Mouse (Mus musculus) kidney, embryonic 16.5 days (tissue): ENCODE data around the gene Gm21964. TPM values are rescaled to one million over a fixed set of nuclear protein-coding genes. Genes with fewer than 3 reads are reported as not detected.
A peak's percentile ranks its signal among the peaks of the same experiment; 100 is the strongest.

Experiments used
- ATAC-seq: fragments of 200-750 bp; cut with Nextera tagmentation; 2 replicates; pipeline ENCODE4 v1.8.0; 2017; ENCODE audit warnings: moderate TSS enrichment; ENCODE audit not compliant: low FRiP score, low TSS enrichment
- H3K27ac ChIP-seq: fragments of 300-500 bp; sonication (generic); 2 replicates; pipeline ENCODE4 v1.5.1; 2014; ENCODE audit warnings: low read length
- H3K27me3 ChIP-seq: fragments of 300-500 bp; sonication (generic); 2 replicates; pipeline ENCODE4 v1.6.1; 2014; ENCODE audit warnings: low read length, control low read depth, mixed read lengths; ENCODE audit not compliant: insufficient read depth
- H3K36me3 ChIP-seq: fragments of 300-500 bp; sonication (generic); 2 replicates; pipeline ENCODE4 v1.6.1; 2014; ENCODE audit warnings: low read length, control low read depth, mixed read lengths; ENCODE audit not compliant: insufficient read depth
- H3K4me1 ChIP-seq: fragments of 300-500 bp; sonication (generic); 2 replicates; pipeline ENCODE4 v1.6.1; 2014; ENCODE audit warnings: low read length, control low read depth, mixed read lengths; ENCODE audit not compliant: insufficient read depth
- H3K4me2 ChIP-seq: fragments of 300-500 bp; sonication (generic); replicated peaks from 2 replicates; pipeline ENCODE4 v1.6.1; 2014; ENCODE audit warnings: low read depth, low read length
- H3K4me3 ChIP-seq: fragments of 300-500 bp; sonication (generic); 2 replicates; pipeline ENCODE4 v1.5.1; 2014; ENCODE audit warnings: mild to moderate bottlenecking, low read length
- H3K9ac ChIP-seq: fragments of 300-500 bp; sonication (generic); replicated peaks from 2 replicates; pipeline ENCODE4 v1.6.1; 2014; ENCODE audit warnings: low read length
- H3K9me3 ChIP-seq: fragments of 300-500 bp; sonication (generic); 2 replicates; pipeline ENCODE4 v1.6.1; 2016; ENCODE audit warnings: low read length, control low read depth
- WGBS: fragments of 180-500 bp; shearing (Covaris S2); extraction: QIAGEN DNeasy Blood & Tissue Kit; methylation state at CpG from one replicate; pipeline ENCODE4 v1.1.7; 2014; 5-methylcytosine and 5-hydroxymethylcytosine counted together
- polyA plus RNA-seq: library from polyadenylated mRNA; unstranded; fragments of >200 nt; fragmentation: Nextera tagmentation; extraction: Ambion mirVana; gene quantifications from 2 replicates; pipeline ENCODE4 v1.2.1, GENCODE M21; 2015

Gm21964 gene
- polyA plus RNA-seq, 1 experiment from 2014 or later, result not detected

GRCm38 (mm10) chr8:110140156-110140555 lies 39.1 kb downstream of the Gm21964 start:
- Histone ChIP-seq H3K27ac (no peak overlapping the region), H3K36me3 (no peaks in the 10 kb centered on the region), H3K27me3 (no peaks in the 10 kb centered on the region), H3K9me3 (no peaks in the 10 kb centered on the region), H3K4me1 (no peaks in the 10 kb centered on the region), H3K4me2 (no peak overlapping the region), H3K9ac (no peak overlapping the region), H3K4me3 (no peak overlapping the region)
- 69% methylated on average over 3 of the region's 3 CpGs for WGBS
- no peak for ATAC-seq

GRCm38 (mm10) chr8:110140770-110141169 lies 39.8 kb downstream of the Gm21964 start:
- WGBS, result 43% methylated on average over 4 of the region's 4 CpGs
- Histone ChIP-seq H3K4me2 (no peak overlapping the region), H3K27me3 (no peaks in the 10 kb centered on the region), H3K36me3 (no peaks in the 10 kb centered on the region), H3K27ac (no peak overlapping the region), H3K4me3 (no peak overlapping the region), H3K4me1 (no peaks in the 10 kb centered on the region), H3K9ac (no peak overlapping the region), H3K9me3 (no peaks in the 10 kb centered on the region)
- no peak for ATAC-seq

GRCm38 (mm10) chr8:110145538-110145937 lies 44.5 kb downstream of the Gm21964 start:
- H3K4me1 ChIP-seq, result no peaks in the 10 kb centered on the region
- no peaks in the 10 kb centered on the region for H3K36me3 ChIP-seq
- WGBS, result 2% methylated on average over 4 of the region's 4 CpGs
- 0 out of 2 replicates have a peak, but pooled peaks have one; percentile 49 for ATAC-seq
- H3K9ac ChIP-seq, result no peak overlapping the region
- no peak overlapping the region for H3K4me2 ChIP-seq
- H3K4me3 ChIP-seq, result no peak overlapping the region
- H3K9me3 ChIP-seq, result no peaks in the 10 kb centered on the region
- H3K27ac ChIP-seq, result no peak overlapping the region
- H3K27me3 ChIP-seq, result no peaks in the 10 kb centered on the region

- no peak overlapping the region for H3K4me2 ChIP-seq
- H3K4me1 ChIP-seq, result no peaks in the 10 kb centered on the region
- no peaks in the 10 kb centered on the region for H3K27me3 ChIP-seq
- no peaks in the 10 kb centered on the region for H3K9me3 ChIP-seq
- 69% methylated on average over 6 of the region's 6 CpGs for WGBS
- ATAC-seq, result no peak
- H3K36me3 ChIP-seq, result no peaks in the 10 kb centered on the region
- H3K4me3 ChIP-seq, result no peak overlapping the region
- no peak overlapping the region for H3K9ac ChIP-seq
- no peak overlapping the region for H3K27ac ChIP-seq
These were observed 51.9 kb downstream of the Gm21964 start for GRCm38 (mm10) chr8:110152951-110153350.

Other genes with a start within 250 kb of the Gm21964 start
- 2.6 and 2.7 TPM in 2 replicates for gene Phlpp2, start 232.7 kb upstream of the Gm21964 start, polyA plus RNA-seq
- 3.9 and 4.0 TPM in 2 replicates for gene Marveld3, start 139.0 kb upstream of the Gm21964 start, polyA plus RNA-seq
- gene Tat, start 110.8 kb upstream of the Gm21964 start, polyA plus RNA-seq, result not detected in 2 replicates
- gene Chst4, start 61.5 kb upstream of the Gm21964 start, polyA plus RNA-seq, result 0.32 TPM in 1 of 2 replicates, not detected in the other
- 9.0 and 9.2 TPM in 2 replicates for gene Zfp612, start 21.5 kb upstream of the Gm21964 start, polyA plus RNA-seq
- gene Gm17720, start 1.5 kb downstream of the Gm21964 start, polyA plus RNA-seq, result not detected in 2 replicates
- gene Calb2, start 67.0 kb downstream of the Gm21964 start, polyA plus RNA-seq, result 0.36 TPM in 1 of 2 replicates, not detected in the other
- gene Cmtr2, start 114.5 kb downstream of the Gm21964 start, polyA plus RNA-seq, result 10.1 and 10.8 TPM in 2 replicates
- 0.05 and 0.14 TPM in 2 replicates for gene Hydin, start 165.8 kb downstream of the Gm21964 start, polyA plus RNA-seq